Mouse (Mus musculus): ENCODE results near the gene Spata13.

GRCm38 (mm10) chr14:60709192-60709591, 75.4 kb downstream of the Spata13 start:
- no peak for TF ChIP-seq CTCF (IDR thresholded peaks at IDR 0.05; ENCODE audit: extremely low read depth, insufficient read length, insufficient replicate concordance, low read depth, low read length)
- no peak for TF ChIP-seq POLR2A (IDR thresholded peaks at IDR 0.05; ENCODE audit: low read depth, low read length)
